Mouse (Mus musculus): ENCODE measurements around the gene Cd300lg. TPM values are rescaled to one million over a fixed set of nuclear protein-coding genes. Genes with fewer than 3 reads are reported as not detected.
A peak's percentile ranks its signal among the peaks of the same experiment; 100 is the strongest.

Cd300lg gene
- total and polyA plus RNA-seq, 3 experiments = 51.6 to 102 (median 70.1) TPM

- DNase-seq = no peak
- WGBS = 58% methylated on average over 13 of the region's 13 CpGs
- Histone ChIP-seq H3K9ac (ENCODE audit: low read depth, low read length) (no peak overlapping the region), H3K27ac (peak overlapping the region; percentile 12; the same call in 1 of the 2 replicates), H3K79me2 (replicated peaks; ENCODE audit: control insufficient read depth, insufficient read depth, low read length) (no peaks in the 10 kb centered on the region), H3K4me3 (no peak overlapping the region), H3K27me3 (ENCODE audit: control insufficient read depth, insufficient read depth, low read length) (no peaks in the 10 kb centered on the region), H3K36me3 (ENCODE audit: control insufficient read depth, insufficient read depth, low read length) (no peaks in the 10 kb centered on the region), H3K4me1 (ENCODE audit: control insufficient read depth, insufficient read depth, low read length) (peaks cover 3% of the 10 kb centered on the region; the same call in 1 of the 2 replicates)
- no peak for TF ChIP-seq CTCF (IDR thresholded peaks at IDR 0.05)
- TF ChIP-seq EP300 (IDR thresholded peaks at IDR 0.05; ENCODE audit: insufficient read depth, low read depth, low read length) = peak; percentile 49; the same call in 1 of the 2 replicates
- TF ChIP-seq POLR2A (IDR thresholded peaks at IDR 0.05; ENCODE audit: insufficient read depth, low read depth, low read length) = no peak
- intact Hi-C loops (cut with DNase I) = no loop called here
These were observed 31.2 kb upstream of the Cd300lg start for GRCm38 (mm10) chr11:102010140-102010539.

- intact Hi-C loops (cut with DNase I) = no loop called here
- Histone ChIP-seq H3K79me2 (replicated peaks; ENCODE audit: control insufficient read depth, insufficient read depth, low read length) (no peaks in the 10 kb centered on the region), H3K9ac (ENCODE audit: low read depth, low read length) (no peak overlapping the region), H3K4me1 (ENCODE audit: control insufficient read depth, insufficient read depth, low read length) (peaks cover 3% of the 10 kb centered on the region; the same call in 1 of the 2 replicates), H3K4me3 (no peak overlapping the region), H3K36me3 (ENCODE audit: control insufficient read depth, insufficient read depth, low read length) (no peaks in the 10 kb centered on the region), H3K27me3 (ENCODE audit: control insufficient read depth, insufficient read depth, low read length) (no peaks in the 10 kb centered on the region), H3K27ac (no peak overlapping the region)
- whole genome bisulfite sequencing = 83% methylated on average over 8 of the region's 8 CpGs
- TF ChIP-seq EP300 (IDR thresholded peaks at IDR 0.05; ENCODE audit: insufficient read depth, low read depth, low read length) (no peak), CTCF (IDR thresholded peaks at IDR 0.05) (no peak), POLR2A (IDR thresholded peaks at IDR 0.05; ENCODE audit: insufficient read depth, low read depth, low read length) (no peak)
- no peak for DNase-seq
These were observed 29.8 kb upstream of the Cd300lg start for GRCm38 (mm10) chr11:102011510-102011909.

- no peak overlapping the region for H3K27ac ChIP-seq
- H3K4me3 ChIP-seq = no peak overlapping the region
- DNase-seq = no peak
- no peak overlapping the region for H3K9ac ChIP-seq (ENCODE audit: low read depth, low read length)
- H3K79me2 ChIP-seq (replicated peaks; ENCODE audit: control insufficient read depth, insufficient read depth, low read length) = no peaks in the 10 kb centered on the region
- H3K4me1 ChIP-seq (ENCODE audit: control insufficient read depth, insufficient read depth, low read length) = peaks cover 3% of the 10 kb centered on the region; the same call in 1 of the 2 replicates
- intact Hi-C loops (cut with DNase I) = no loop called here
- 81% methylated on average over 8 of the region's 8 CpGs for WGBS
- no peak for TF ChIP-seq CTCF (IDR thresholded peaks at IDR 0.05)
- TF ChIP-seq EP300 (IDR thresholded peaks at IDR 0.05; ENCODE audit: insufficient read depth, low read depth, low read length) = no peak
- no peak for TF ChIP-seq POLR2A (IDR thresholded peaks at IDR 0.05; ENCODE audit: insufficient read depth, low read depth, low read length)
- H3K36me3 ChIP-seq (ENCODE audit: control insufficient read depth, insufficient read depth, low read length) = no peaks in the 10 kb centered on the region
- no peaks in the 10 kb centered on the region for H3K27me3 ChIP-seq (ENCODE audit: control insufficient read depth, insufficient read depth, low read length)
These were observed 28.1 kb upstream of the Cd300lg start for GRCm38 (mm10) chr11:102013201-102013600.

GRCm38 (mm10) chr11:102015472-102015871, 25.8 kb upstream of the Cd300lg start:
- Histone ChIP-seq H3K4me3 (no peak overlapping the region), H3K79me2 (replicated peaks; ENCODE audit: control insufficient read depth, insufficient read depth, low read length) (no peaks in the 10 kb centered on the region), H3K36me3 (ENCODE audit: control insufficient read depth, insufficient read depth, low read length) (no peaks in the 10 kb centered on the region), H3K9ac (ENCODE audit: low read depth, low read length) (no peak overlapping the region), H3K27me3 (ENCODE audit: control insufficient read depth, insufficient read depth, low read length) (no peaks in the 10 kb centered on the region), H3K4me1 (ENCODE audit: control insufficient read depth, insufficient read depth, low read length) (peaks cover 2% of the 10 kb centered on the region; the same call in 1 of the 2 replicates), H3K27ac (peak overlapping the region; percentile 73; the same call in 1 of the 2 replicates)
- no peak for DNase-seq
- intact Hi-C loops (cut with DNase I) = no loop called here
- TF ChIP-seq EP300 (IDR thresholded peaks at IDR 0.05; ENCODE audit: insufficient read depth, low read depth, low read length) (no peak), CTCF (IDR thresholded peaks at IDR 0.05) (no peak), POLR2A (IDR thresholded peaks at IDR 0.05; ENCODE audit: insufficient read depth, low read depth, low read length) (no peak)
- WGBS = 87% methylated on average over 6 of the region's 6 CpGs

- Histone ChIP-seq H3K9ac (ENCODE audit: low read depth, low read length) (no peak overlapping the region), H3K27me3 (ENCODE audit: control insufficient read depth, insufficient read depth, low read length) (no peaks in the 10 kb centered on the region), H3K4me1 (ENCODE audit: control insufficient read depth, insufficient read depth, low read length) (no peaks in the 10 kb centered on the region), H3K27ac (peak overlapping the region; percentile 73), H3K36me3 (ENCODE audit: control insufficient read depth, insufficient read depth, low read length) (no peaks in the 10 kb centered on the region), H3K79me2 (replicated peaks; ENCODE audit: control insufficient read depth, insufficient read depth, low read length) (no peaks in the 10 kb centered on the region), H3K4me3 (no peak overlapping the region)
- WGBS = 61% methylated on average over 1 of the region's 1 CpGs
- peak; percentile 58 to 68 for DNase-seq
- TF ChIP-seq POLR2A (IDR thresholded peaks at IDR 0.05; ENCODE audit: insufficient read depth, low read depth, low read length) (no peak), CTCF (IDR thresholded peaks at IDR 0.05) (no peak), EP300 (IDR thresholded peaks at IDR 0.05; ENCODE audit: insufficient read depth, low read depth, low read length) (0 out of 2 replicates have a peak, but pooled peaks have one; percentile 10)
- intact Hi-C loops (cut with DNase I) = no loop called here
These were observed 25.2 kb upstream of the Cd300lg start for GRCm38 (mm10) chr11:102016136-102016535.

GRCm38 (mm10) chr11:102019736-102020135, 21.6 kb upstream of the Cd300lg start:
- Histone ChIP-seq H3K9ac (ENCODE audit: low read depth, low read length) (no peak overlapping the region), H3K27ac (no peak overlapping the region), H3K36me3 (ENCODE audit: control insufficient read depth, insufficient read depth, low read length) (no peaks in the 10 kb centered on the region), H3K4me3 (no peak overlapping the region), H3K27me3 (ENCODE audit: control insufficient read depth, insufficient read depth, low read length) (no peaks in the 10 kb centered on the region), H3K4me1 (ENCODE audit: control insufficient read depth, insufficient read depth, low read length) (no peaks in the 10 kb centered on the region), H3K79me2 (replicated peaks; ENCODE audit: control insufficient read depth, insufficient read depth, low read length) (no peaks in the 10 kb centered on the region)
- WGBS = 69% methylated on average over 9 of the region's 9 CpGs
- intact Hi-C loops (cut with DNase I) = no loop called here
- no peak for TF ChIP-seq EP300 (IDR thresholded peaks at IDR 0.05; ENCODE audit: insufficient read depth, low read depth, low read length)
- TF ChIP-seq CTCF (IDR thresholded peaks at IDR 0.05) = no peak
- TF ChIP-seq POLR2A (IDR thresholded peaks at IDR 0.05; ENCODE audit: insufficient read depth, low read depth, low read length) = no peak
- no peak for DNase-seq

All from heart, adult 2 months (tissue).